Mouse (Mus musculus) lung, postnatal 0 days (tissue): ENCODE data around the gene Cfap161. TPM values are rescaled to one million over a fixed set of nuclear protein-coding genes. Genes with fewer than 3 reads are reported as not detected.

Source experiments
- ATAC-seq: fragments of 200-750 bp; cut with Nextera tagmentation; 2 replicates; pipeline ENCODE4 v1.8.0; 2017; ENCODE audit warnings: moderate library complexity
- DNase-seq: peaks from one replicate; pipeline ENCODE4 v3.0.0-alpha.2; 2016; ENCODE audit warnings: low spot score
- H3K27ac ChIP-seq: fragments of 300-500 bp; sonication (generic); 2 replicates; pipeline ENCODE4 v1.5.1; 2014; ENCODE audit warnings: antibody characterized with exemption, mild to moderate bottlenecking, low read length, mixed read lengths
- H3K27me3 ChIP-seq: fragments of 300-500 bp; sonication (generic); replicated peaks from 2 replicates; pipeline ENCODE4 v1.6.1; 2014; ENCODE audit warnings: low read length, mixed read lengths; ENCODE audit not compliant: insufficient read depth
- H3K36me3 ChIP-seq: fragments of 300-500 bp; sonication (generic); 2 replicates; pipeline ENCODE4 v1.6.1; 2014; ENCODE audit warnings: low read length, mixed read lengths; ENCODE audit not compliant: insufficient read depth
- H3K4me1 ChIP-seq: fragments of 300-500 bp; sonication (generic); 2 replicates; pipeline ENCODE4 v1.6.1; 2014; ENCODE audit warnings: antibody characterized with exemption, low read depth, low read length, mixed read lengths; ENCODE audit not compliant: insufficient read depth
- H3K4me2 ChIP-seq: fragments of 300-500 bp; sonication (generic); replicated peaks from 2 replicates; pipeline ENCODE4 v1.6.1; 2014; ENCODE audit warnings: low read depth, mild to moderate bottlenecking, low read length, moderate library complexity, mixed read lengths
- H3K4me3 ChIP-seq: fragments of 300-500 bp; sonication (generic); 2 replicates; pipeline ENCODE4 v1.5.1; 2014; ENCODE audit warnings: low read depth, low read length
- H3K9ac ChIP-seq: fragments of 300-500 bp; sonication (generic); replicated peaks from 2 replicates; pipeline ENCODE4 v1.6.1; 2014; ENCODE audit warnings: low read depth, mild to moderate bottlenecking
- H3K9me3 ChIP-seq: fragments of 300-500 bp; sonication (generic); 2 replicates; pipeline ENCODE4 v1.6.1; 2016; ENCODE audit warnings: low read length, mixed read lengths
- CTCF ChIP-seq: IDR thresholded peaks from 2 replicates; pipeline ENCODE4 v1.5.1; 2016; ENCODE audit warnings: antibody characterized with exemption, mild to moderate bottlenecking
- EP300 ChIP-seq: IDR thresholded peaks from 2 replicates; pipeline ENCODE4 v1.6.1; 2016; ENCODE audit warnings: antibody characterized with exemption, mild to moderate bottlenecking, control low read depth
- WGBS: fragments of 180-500 bp; shearing (Covaris S2); extraction: QIAGEN DNeasy Blood & Tissue Kit; methylation state at CpG from one replicate; pipeline ENCODE4 v1.1.7; 2014; 5-methylcytosine and 5-hydroxymethylcytosine counted together
- polyA plus RNA-seq: library from polyadenylated mRNA; unstranded; fragments of >200 nt; fragmentation: Nextera tagmentation; extraction: Ambion mirVana; gene quantifications from 2 replicates; pipeline ENCODE4 v1.2.1, GENCODE M21; 2015

Gene Cfap161
- polyA plus RNA-seq, 1 experiment from 2014 or later: 6.8 TPM

DNA sequence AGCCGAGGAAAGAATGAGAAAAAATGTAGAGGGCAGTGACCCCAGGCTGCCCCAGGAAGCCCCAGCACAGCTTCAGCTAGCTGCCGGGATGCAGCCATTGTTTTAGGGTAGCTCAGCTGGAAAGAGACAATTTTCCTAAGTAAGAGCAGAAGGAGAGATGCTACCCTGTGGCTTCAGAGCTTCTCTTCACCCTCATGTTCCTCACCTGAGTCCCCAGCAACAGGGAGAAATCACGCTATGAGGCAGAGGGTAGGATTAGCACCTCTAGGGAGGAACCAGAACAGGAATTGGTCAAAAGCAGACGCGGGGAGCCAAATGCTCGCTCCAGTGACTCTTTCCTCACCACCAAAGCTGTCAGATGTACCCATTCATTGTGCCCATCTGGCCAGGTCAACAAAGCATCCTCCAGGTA lies 60.0 kb downstream of the Cfap161 start:
- Histone ChIP-seq H3K4me2 (no peak overlapping the region), H3K4me1 (peaks cover 7% of the 10 kb centered on the region; the same call in 1 of the 2 replicates), H3K36me3 (no peaks in the 10 kb centered on the region), H3K27me3 (no peaks in the 10 kb centered on the region), H3K9me3 (no peaks in the 10 kb centered on the region), H3K27ac (no peak overlapping the region), H3K9ac (no peak overlapping the region), H3K4me3 (no peak overlapping the region)
- DNase-seq (no peak), ATAC-seq (no peak)
- WGBS: 70% methylated on average over 6 of the region's 6 CpGs
- TF ChIP-seq CTCF (no peak), EP300 (no peak)

DNA sequence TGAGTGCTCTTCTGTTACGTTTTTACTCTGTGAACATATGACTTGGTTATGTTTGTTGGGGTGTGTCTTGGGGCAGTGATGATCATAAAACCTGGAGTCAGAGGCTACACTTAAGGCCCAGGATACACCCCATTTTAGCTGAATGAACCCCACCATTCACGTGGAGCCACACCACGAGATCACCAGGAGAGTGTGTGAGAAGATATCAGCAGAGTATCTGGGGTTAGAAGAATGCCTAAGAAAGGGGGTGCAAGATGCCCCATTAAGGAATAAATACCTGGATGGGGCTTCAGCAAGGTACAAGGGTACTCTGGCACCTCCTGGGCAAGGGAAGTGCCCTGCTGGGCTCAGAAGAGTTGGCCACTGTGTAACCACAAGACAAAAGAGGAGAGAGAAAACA lies 60.4 kb downstream of the Cfap161 start:
- ATAC-seq: no peak
- no peaks in the 10 kb centered on the region for H3K9me3 ChIP-seq
- no peaks in the 10 kb centered on the region for H3K27me3 ChIP-seq
- WGBS: 86% methylated on average over 3 of the region's 3 CpGs
- H3K36me3 ChIP-seq: no peaks in the 10 kb centered on the region
- no peak for TF ChIP-seq EP300
- no peak for TF ChIP-seq CTCF
- no peak for DNase-seq
- peaks cover 7% of the 10 kb centered on the region; the same call in 1 of the 2 replicates for H3K4me1 ChIP-seq
- H3K4me2 ChIP-seq: no peak overlapping the region
- H3K27ac ChIP-seq: no peak overlapping the region
- no peak overlapping the region for H3K4me3 ChIP-seq
- no peak overlapping the region for H3K9ac ChIP-seq

DNA sequence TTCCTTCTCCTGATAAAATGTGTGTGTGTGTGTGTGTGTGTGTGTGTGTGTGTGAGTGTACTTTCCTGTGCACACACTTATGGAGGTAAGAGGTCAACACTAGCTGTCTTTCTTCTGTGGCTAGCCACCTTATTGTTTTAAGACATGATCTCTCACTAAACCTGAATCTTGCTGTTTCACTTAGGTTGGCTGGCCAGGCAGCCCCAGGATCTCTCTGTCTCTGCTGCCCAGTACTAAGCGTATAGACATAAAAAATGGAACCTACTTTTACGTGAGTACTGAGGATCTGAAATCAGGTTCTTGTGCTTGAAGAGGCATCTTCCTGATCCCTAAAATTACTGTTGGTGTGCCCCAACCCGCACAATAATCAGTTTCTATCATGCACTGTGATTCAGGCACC lies 61.9 kb downstream of the Cfap161 start:
- Histone ChIP-seq H3K4me2 (no peak overlapping the region), H3K9ac (no peak overlapping the region), H3K27ac (no peak overlapping the region), H3K4me3 (no peak overlapping the region), H3K9me3 (no peaks in the 10 kb centered on the region), H3K36me3 (no peaks in the 10 kb centered on the region), H3K27me3 (no peaks in the 10 kb centered on the region), H3K4me1 (no peaks in the 10 kb centered on the region)
- TF ChIP-seq CTCF: no peak
- no peak for TF ChIP-seq EP300
- ATAC-seq: no peak
- 86% methylated on average over 3 of the region's 3 CpGs for WGBS
- no peak for DNase-seq

DNA sequence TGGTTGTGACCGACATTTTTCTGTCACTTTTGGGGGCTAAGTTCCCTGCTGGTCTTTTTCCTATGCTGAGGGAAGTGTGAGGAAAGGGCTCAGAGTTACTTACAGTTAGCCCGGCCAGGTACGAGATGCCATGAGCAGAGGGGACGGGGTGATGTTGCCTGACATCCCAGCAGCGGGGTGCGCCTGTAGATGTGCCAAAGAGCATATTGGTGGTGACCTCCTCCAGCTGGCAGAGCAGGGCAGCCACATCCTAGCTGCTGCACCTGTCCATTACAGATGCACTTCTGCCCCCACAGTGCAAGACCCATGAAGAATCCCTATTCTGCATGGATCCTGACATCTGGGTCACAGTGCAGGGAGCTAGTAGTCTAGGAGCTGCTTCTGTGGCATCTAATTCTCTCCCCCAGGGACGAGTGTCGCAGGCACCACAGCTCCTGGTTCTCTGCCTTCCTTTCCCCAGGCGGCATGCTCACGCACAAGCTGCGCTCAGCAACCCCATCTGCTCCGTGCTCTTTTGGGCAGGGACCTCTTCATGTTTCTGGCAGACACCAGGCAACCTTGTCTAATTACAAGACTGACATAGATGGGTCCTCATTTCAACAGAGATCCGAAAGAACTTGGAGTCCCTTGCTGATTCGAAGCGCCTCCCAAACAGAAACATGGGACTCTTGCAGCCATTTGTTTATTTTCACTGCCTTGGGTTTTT lies 62.6 kb downstream of the Cfap161 start:
- Histone ChIP-seq H3K36me3 (no peaks in the 10 kb centered on the region), H3K4me2 (no peak overlapping the region), H3K4me3 (no peak overlapping the region), H3K27me3 (no peaks in the 10 kb centered on the region), H3K9ac (no peak overlapping the region), H3K9me3 (no peaks in the 10 kb centered on the region), H3K4me1 (no peaks in the 10 kb centered on the region), H3K27ac (no peak overlapping the region)
- no peak; the same call in 1 of the 2 replicates for TF ChIP-seq EP300
- no peak for TF ChIP-seq CTCF
- DNase-seq (no peak), ATAC-seq (no peak)
- WGBS: 64% methylated on average over 15 of the region's 15 CpGs

DNA sequence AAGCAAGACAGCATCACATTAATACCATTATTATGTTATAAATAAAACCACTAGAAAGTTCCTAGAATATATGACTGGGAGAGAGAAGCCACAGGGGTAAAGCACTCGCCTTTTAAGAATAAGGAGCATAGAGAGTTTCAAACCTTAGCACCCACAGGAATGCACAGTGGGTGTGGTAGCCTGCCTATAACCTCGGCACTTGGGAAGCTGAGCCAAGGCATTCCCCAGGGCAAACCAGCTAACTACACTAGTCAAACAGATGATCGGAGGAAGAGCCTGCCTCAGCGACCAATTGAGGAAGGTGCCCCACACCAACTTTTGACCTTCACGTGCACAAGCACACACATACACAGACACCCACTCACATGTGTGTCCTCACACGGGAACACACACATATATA lies 63.4 kb downstream of the Cfap161 start:
- DNase-seq (no peak), ATAC-seq (no peak)
- Histone ChIP-seq H3K4me2 (no peak overlapping the region), H3K9me3 (no peaks in the 10 kb centered on the region), H3K4me1 (no peaks in the 10 kb centered on the region), H3K9ac (no peak overlapping the region), H3K27ac (no peak overlapping the region), H3K4me3 (no peak overlapping the region), H3K36me3 (no peaks in the 10 kb centered on the region), H3K27me3 (no peaks in the 10 kb centered on the region)
- WGBS: 50% methylated on average over 6 of the region's 6 CpGs
- no peak for TF ChIP-seq EP300
- TF ChIP-seq CTCF: no peak

DNA sequence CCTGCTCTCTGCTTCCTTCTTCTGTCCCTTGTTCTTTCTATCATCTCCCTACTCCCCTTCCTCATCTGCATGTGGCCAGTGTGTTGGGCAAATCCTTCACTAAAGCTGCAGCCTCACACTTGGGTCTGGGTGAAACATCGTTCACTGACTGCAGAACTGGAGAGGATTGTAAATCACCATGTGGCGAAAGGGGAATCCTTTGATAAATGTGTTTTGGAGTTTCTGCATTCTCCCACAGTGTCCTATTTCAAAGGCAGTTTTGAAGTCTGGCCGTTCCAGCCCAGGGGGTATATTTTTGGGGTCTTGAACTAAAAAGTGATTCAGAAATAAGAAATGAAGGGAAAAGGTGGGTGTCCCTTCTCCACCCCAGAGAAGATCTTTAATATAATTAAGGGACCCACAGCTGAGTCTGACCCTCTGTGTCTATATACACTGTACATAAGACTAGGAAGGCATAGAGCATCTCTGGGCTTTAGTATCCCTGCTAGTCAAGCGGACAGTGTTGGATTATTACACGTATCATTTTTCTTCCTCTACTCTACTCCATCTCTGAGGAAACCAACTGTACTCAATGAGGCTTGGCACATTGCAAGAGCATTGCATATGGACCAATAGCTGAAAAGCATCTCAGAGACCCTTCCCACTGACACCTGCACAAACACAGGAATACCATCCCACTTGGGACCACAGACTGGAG lies 67.6 kb downstream of the Cfap161 start:
- H3K27me3 ChIP-seq: no peaks in the 10 kb centered on the region
- no peak overlapping the region for H3K4me3 ChIP-seq
- TF ChIP-seq CTCF: no peak
- no peaks in the 10 kb centered on the region for H3K36me3 ChIP-seq
- H3K9ac ChIP-seq: no peak overlapping the region
- no peaks in the 10 kb centered on the region for H3K4me1 ChIP-seq
- WGBS: 73% methylated on average over 5 of the region's 5 CpGs
- ATAC-seq (no peak), DNase-seq (no peak)
- no peak overlapping the region for H3K27ac ChIP-seq
- H3K4me2 ChIP-seq: no peak overlapping the region
- no peaks in the 10 kb centered on the region for H3K9me3 ChIP-seq
